Mouse (Mus musculus) liver, postnatal 0 days (tissue): ENCODE measurements around the gene Casz1. TPM values are rescaled to one million over a fixed set of nuclear protein-coding genes. Genes with fewer than 3 reads are reported as not detected.

Source experiments
- ATAC-seq: fragments of 200-750 bp; cut with Nextera tagmentation; 2 replicates; pipeline ENCODE4 v1.8.0; 2017; ENCODE audit warnings: mild to moderate bottlenecking, moderate library complexity
- DNase-seq: peaks from one replicate; pipeline ENCODE4 v3.0.0-alpha.2; 2016
- H3K27ac ChIP-seq: fragments of 300-500 bp; sonication (generic); 2 replicates; pipeline ENCODE4 v1.5.1; 2014; ENCODE audit warnings: antibody characterized with exemption, moderate library complexity, mild to moderate bottlenecking, low read depth
- H3K27me3 ChIP-seq: fragments of 300-500 bp; sonication (generic); 2 replicates; pipeline ENCODE4 v1.6.1; 2014; ENCODE audit warnings: low read length, control low read depth, mixed read lengths; ENCODE audit not compliant: insufficient read depth
- H3K36me3 ChIP-seq: fragments of 300-500 bp; sonication (generic); replicated peaks from 2 replicates; pipeline ENCODE4 v1.6.1; 2014; ENCODE audit warnings: mild to moderate bottlenecking, control low read depth, low read length, moderate library complexity, mixed read lengths; ENCODE audit not compliant: insufficient read depth
- H3K4me1 ChIP-seq: fragments of 300-500 bp; sonication (generic); 2 replicates; pipeline ENCODE4 v1.6.1; 2014; ENCODE audit warnings: antibody characterized with exemption, mild to moderate bottlenecking, control low read depth; ENCODE audit not compliant: insufficient read depth
- H3K4me2 ChIP-seq: fragments of 300-500 bp; sonication (generic); 2 replicates; pipeline ENCODE4 v1.6.1; 2014; ENCODE audit warnings: low read depth, mild to moderate bottlenecking, low read length, moderate library complexity, mixed read lengths
- H3K4me3 ChIP-seq: fragments of 300-500 bp; sonication (generic); 2 replicates; pipeline ENCODE4 v1.5.1; 2014; ENCODE audit warnings: low read depth, low read length
- H3K9ac ChIP-seq: fragments of 300-500 bp; sonication (generic); replicated peaks from 2 replicates; pipeline ENCODE4 v1.6.1; 2014; ENCODE audit warnings: mild to moderate bottlenecking, moderate library complexity
- H3K9me3 ChIP-seq: fragments of 300-500 bp; sonication (generic); 2 replicates; pipeline ENCODE4 v1.6.1; 2016; ENCODE audit warnings: mild to moderate bottlenecking, control low read depth, low read length, mixed read lengths
- CTCF ChIP-seq: sonication (generic); IDR thresholded peaks from 2 replicates; pipeline ENCODE4 v1.5.1; 2016; ENCODE audit warnings: antibody characterized with exemption, low read depth
- EP300 ChIP-seq: IDR thresholded peaks from 2 replicates; pipeline ENCODE4 v1.6.1; 2016; ENCODE audit warnings: antibody characterized with exemption, low read depth, mild to moderate bottlenecking
- WGBS: fragments of 180-500 bp; shearing (Covaris S2); extraction: QIAGEN DNeasy Blood & Tissue Kit; methylation state at CpG from one replicate; pipeline ENCODE4 v1.1.7; 2014; ENCODE audit not compliant: insufficient replicate concordance; 5-methylcytosine and 5-hydroxymethylcytosine counted together
- polyA plus RNA-seq: library from polyadenylated mRNA; unstranded; fragments of >200 nt; fragmentation: Nextera tagmentation; extraction: Ambion mirVana; gene quantifications from 2 replicates; pipeline ENCODE4 v1.2.1, GENCODE M21; 2015

The Casz1 gene
- polyA plus RNA-seq, 1 experiment from 2014 or later = 0.43 TPM

DNA sequence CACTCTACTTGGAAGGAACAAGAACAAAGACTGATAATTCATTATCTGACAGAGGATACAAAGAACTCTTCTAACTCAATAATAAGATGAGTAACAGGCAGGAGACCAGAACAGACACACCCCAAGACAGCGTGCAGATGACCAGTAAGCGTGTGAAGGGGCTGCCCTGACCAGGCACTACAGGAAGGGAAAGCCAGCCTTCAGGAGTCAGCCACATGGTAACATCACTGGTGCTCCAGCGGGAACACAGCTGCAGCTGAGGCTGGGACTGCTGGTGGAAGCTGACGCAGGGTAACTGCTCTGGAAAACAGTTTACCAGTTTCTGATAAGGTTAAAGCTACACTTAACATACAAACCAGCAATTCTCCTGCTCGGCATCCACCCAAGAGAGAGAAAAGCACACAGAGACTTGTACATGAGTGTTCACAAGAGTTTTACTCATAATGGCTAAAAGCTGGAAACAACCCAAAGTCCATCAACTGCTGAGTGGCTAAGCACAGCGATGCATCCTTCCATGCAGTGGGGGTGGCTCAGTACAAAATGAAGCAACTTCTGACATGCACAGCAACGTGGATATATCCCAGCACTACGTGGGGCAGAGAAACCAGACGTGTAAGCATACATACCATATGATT is 174.1 kb downstream of the Casz1 start:
- Histone ChIP-seq H3K9me3 (no peaks in the 10 kb centered on the region), H3K27me3 (no peaks in the 10 kb centered on the region), H3K4me1 (no peaks in the 10 kb centered on the region; the same call in 1 of the 2 replicates), H3K27ac (no peak overlapping the region), H3K4me2 (no peak overlapping the region), H3K36me3 (0 out of 2 replicates have a peak, but pooled peaks cover 3% of the 10 kb centered on the region), H3K4me3 (no peak overlapping the region), H3K9ac (no peak overlapping the region)
- no peak for DNase-seq
- no peak for ATAC-seq
- TF ChIP-seq CTCF (no peak), EP300 (no peak)
- 75% methylated on average over 9 of the region's 9 CpGs for WGBS

DNA sequence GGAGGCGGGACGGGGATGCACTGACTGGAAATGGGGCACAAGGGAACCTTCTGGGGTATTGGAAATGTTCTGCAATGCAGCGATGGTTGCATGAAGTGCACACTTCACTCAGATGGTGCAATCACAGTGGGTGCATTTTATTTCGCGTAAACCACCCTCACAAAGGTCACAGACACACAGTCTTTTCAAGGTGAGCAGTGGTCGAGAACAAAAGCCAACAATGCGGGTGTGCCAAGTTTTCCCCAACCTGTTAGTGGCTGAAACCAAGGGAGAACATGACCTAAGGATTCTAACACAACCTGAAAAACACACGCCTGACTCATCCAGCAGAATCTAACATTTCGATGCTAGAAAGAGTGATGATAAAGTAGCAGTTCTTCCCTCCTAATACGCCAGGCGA is 174.7 kb downstream of the Casz1 start:
- H3K36me3 ChIP-seq = peaks cover 8% of the 10 kb centered on the region
- H3K9me3 ChIP-seq = no peaks in the 10 kb centered on the region
- WGBS = 81% methylated on average over 11 of the region's 11 CpGs
- no peak overlapping the region for H3K4me3 ChIP-seq
- DNase-seq (no peak), ATAC-seq (no peak)
- no peaks in the 10 kb centered on the region for H3K27me3 ChIP-seq
- TF ChIP-seq CTCF (no peak), EP300 (no peak)
- no peak overlapping the region for H3K27ac ChIP-seq
- H3K9ac ChIP-seq = no peak overlapping the region
- H3K4me2 ChIP-seq = no peak overlapping the region
- H3K4me1 ChIP-seq = no peaks in the 10 kb centered on the region; the same call in 1 of the 2 replicates

DNA sequence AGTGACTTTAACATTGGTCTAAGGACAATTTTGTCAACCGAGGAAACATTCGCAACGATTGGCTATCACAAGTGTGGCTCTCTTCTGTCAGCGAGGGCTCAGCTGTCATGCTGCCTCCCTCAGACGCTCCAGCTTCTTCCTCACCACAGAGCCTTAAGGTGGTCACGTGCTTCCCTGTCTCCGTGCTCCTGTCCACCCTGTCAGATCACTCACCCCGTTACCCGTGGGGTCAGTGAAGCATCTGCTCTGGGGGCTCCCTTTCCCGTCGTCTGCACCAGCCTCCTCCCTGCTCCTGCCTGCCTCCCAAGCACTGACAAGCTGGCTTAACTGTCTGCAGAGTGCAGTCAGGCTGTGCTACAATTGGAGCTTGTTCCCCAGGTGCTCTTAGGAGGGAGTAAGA is 175.6 kb downstream of the Casz1 start:
- H3K9me3 ChIP-seq = no peaks in the 10 kb centered on the region
- no peak for TF ChIP-seq EP300
- H3K27me3 ChIP-seq = no peaks in the 10 kb centered on the region
- WGBS = 70% methylated on average over 11 of the region's 11 CpGs
- H3K9ac ChIP-seq = no peak overlapping the region
- H3K4me3 ChIP-seq = no peak overlapping the region
- DNase-seq (no peak), ATAC-seq (no peak)
- H3K36me3 ChIP-seq = peaks cover 10% of the 10 kb centered on the region
- no peak overlapping the region for H3K27ac ChIP-seq
- no peaks in the 10 kb centered on the region; the same call in 1 of the 2 replicates for H3K4me1 ChIP-seq
- no peak overlapping the region for H3K4me2 ChIP-seq

DNA sequence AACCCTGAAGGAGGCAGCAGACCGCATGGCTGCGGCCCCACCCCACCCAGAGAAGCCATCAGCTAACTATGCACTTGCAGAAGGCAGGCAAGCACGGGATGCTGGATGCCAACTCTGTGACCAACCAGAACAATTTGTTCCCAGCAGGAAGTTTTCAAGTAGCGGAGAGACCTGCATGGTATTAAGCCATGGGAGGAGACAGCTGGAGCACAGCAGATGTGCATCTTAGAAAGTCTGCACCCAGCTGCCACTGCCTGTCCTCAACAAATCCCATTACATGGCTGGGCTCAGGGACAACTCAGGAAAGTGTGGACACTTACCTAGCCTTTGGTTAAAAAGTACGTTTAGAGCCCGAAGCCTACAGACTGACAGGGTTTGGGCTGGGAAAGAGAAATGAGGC is 178.0 kb downstream of the Casz1 start:
- Histone ChIP-seq H3K4me3 (no peak overlapping the region), H3K9me3 (no peaks in the 10 kb centered on the region), H3K4me1 (no peaks in the 10 kb centered on the region; the same call in 1 of the 2 replicates), H3K27ac (no peak overlapping the region), H3K27me3 (no peaks in the 10 kb centered on the region), H3K36me3 (peaks cover 10% of the 10 kb centered on the region), H3K4me2 (no peak overlapping the region), H3K9ac (no peak overlapping the region)
- WGBS = 83% methylated on average over 6 of the region's 6 CpGs
- ATAC-seq (no peak), DNase-seq (no peak)
- no peak for TF ChIP-seq EP300
- TF ChIP-seq CTCF = no peak

DNA sequence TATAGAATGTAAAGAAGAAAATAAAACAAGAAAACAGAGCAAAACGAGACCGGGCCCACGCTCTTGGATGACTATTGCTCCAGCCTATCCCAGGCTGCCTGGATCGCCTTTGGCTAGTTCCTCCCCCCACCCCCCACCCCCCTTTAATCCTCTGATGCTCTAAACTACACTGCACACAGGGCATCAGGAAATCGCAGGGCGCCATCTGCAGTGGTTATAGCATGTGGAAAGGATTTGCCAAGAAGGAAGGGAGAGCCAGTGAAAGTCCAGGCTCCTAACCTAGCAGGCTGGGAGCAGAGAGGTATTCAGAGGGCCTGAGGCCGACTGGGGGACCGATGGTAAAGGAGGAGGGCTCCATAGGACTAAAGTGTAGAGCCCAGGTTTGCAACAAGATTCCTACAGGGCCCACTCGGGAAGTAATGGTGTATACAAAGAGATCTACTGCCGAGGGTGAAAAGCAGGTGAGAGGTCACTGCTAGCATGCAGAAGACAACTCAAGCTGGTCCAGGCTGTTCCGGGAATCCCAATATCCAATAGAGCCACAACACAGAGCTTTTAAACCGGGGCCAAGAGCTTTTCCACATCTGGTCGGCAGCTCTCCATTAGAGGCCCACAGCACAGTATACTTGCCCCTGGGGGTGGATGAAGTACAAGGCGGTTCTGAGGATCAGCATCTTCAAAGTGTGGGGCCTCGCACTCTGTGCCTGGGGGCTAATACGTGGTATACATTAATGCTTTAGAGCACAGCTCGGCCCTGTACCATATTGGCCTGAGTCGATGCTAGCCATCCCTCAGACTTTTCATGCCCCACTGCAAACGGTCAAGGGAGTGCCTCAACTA is 180.7 kb downstream of the Casz1 start:
- TF ChIP-seq EP300 = no peak
- TF ChIP-seq CTCF = no peak
- Histone ChIP-seq H3K4me2 (no peak overlapping the region), H3K9me3 (no peaks in the 10 kb centered on the region), H3K4me1 (no peaks in the 10 kb centered on the region), H3K9ac (no peak overlapping the region), H3K27ac (no peak overlapping the region), H3K27me3 (no peaks in the 10 kb centered on the region), H3K36me3 (peaks cover 10% of the 10 kb centered on the region), H3K4me3 (no peak overlapping the region)
- ATAC-seq = no peak
- 83% methylated on average over 19 of the region's 19 CpGs for WGBS
- no peak for DNase-seq
